Mouse (Mus musculus): ENCODE measurements around the gene Cars2.
"Not testable (repeated sequence)": the region's sequence is repeated elsewhere in the genome, so short reads cannot be mapped to it uniquely, and the experiment has no call there.

Gene Cars2

DNA sequence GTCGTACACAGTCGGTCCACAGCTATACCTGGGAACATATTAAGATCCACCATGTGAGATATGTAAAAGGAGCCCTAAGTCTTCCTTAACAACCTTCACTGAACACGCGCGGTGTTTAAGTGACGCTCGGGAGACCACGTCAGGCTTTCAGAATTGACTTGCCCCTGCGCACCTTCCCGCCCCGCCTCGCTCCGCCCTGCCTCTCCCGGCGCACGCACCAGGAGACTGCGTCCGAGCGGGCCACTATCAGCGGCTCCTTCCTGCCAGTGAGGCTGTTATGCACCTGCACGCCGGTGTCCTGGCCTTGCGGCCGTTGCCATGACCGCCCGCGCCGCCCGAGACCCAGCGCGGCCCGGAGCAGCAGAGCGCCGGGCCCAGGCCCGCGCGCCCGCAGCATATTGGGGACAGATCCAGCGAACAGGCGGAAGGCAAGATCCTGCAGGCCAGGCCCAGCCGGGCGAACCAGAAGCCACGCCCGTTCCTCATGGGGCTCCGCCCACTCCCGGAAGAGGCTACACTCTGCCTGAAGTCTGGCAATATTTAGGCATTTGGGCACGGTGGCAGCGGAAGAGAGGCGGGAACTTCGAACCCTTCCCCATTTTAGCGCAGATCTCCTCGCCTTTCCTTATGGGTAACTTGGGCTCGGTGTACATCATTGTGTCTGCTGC is at the start of gene Cars2:
Gene Cars2 (minus strand): TSS at position 503 of the 668 bp plus-strand sequence.
- DNase-seq (ENCODE audit: low spot score in 2 of 2): peak; percentile 86 to 90

DNA sequence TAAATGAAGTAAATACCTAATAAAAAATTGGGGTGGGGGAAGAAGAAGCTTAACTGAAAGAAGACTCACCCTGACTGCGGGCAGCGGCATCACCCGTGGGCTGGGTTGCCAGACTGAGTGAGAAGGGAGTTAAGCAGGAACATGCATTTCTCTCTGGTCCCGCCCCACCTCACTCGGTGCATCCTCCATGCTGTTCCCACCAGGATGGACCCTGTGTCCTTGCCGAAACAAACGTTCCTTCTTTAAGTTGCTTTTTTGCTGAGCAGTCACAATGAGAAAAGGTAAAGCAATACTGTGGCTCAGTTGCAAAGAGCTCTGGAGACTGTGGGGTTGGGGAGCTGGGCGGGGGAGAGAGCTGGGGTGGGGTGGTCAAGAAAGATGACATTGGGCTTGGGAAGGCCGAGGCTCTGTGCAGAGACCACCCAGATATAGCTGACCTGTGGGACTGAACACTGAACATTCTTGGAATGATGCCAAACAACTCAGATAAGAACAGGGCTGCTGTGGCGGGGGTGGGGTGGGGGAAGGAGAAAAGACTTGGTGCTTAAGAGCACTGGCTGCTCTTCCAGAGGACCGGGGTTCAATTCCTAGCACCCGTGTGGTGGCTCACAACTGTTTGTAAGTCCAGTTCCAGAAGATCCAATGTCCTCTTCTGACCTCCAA is 42.8 kb upstream of the Cars2 start:
- no peak for DNase-seq (ENCODE audit: low spot score in 2 of 2)

DNA sequence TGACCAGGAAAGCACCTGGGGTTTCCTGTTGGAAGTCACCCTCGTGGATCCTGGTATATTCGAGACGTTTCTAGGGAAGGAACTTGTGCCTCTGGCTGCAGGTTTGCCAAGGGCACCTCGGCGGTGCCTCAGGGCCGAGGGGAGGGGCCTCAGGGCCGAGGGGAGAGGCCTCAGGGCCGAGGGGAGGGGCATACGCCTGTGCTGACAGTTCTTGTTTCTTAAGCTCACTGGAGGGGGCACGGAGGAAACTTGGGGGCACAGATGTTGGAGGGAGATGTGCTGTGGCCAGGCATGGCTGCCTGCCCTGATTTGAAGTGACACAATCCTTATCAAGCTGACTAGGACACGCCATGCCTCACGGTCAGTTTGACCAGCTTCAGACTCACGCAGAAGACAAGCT is 41.7 kb upstream of the Cars2 start:
- DNase-seq (ENCODE audit: low spot score in 2 of 2): no peak

DNA sequence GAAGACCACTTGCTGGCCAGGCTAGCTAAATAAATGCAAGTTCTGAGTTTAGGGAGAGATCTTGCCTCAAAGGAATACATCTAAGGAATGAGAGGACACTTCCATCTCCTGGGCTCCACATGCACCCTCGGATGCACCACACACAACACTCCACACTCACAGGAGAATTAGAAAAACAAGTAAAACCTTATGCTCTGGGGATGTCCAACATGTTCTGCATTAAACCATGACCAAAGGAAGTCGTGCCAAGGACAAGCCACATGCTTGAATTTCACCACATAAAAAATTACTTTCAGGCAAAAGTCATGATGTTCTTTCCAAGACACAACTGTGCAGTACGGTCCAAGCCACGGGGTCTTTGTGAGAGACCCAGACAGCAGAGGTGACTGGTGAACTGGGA is 41.3 kb upstream of the Cars2 start:
- no peak for DNase-seq (ENCODE audit: low spot score in 2 of 2)

DNA sequence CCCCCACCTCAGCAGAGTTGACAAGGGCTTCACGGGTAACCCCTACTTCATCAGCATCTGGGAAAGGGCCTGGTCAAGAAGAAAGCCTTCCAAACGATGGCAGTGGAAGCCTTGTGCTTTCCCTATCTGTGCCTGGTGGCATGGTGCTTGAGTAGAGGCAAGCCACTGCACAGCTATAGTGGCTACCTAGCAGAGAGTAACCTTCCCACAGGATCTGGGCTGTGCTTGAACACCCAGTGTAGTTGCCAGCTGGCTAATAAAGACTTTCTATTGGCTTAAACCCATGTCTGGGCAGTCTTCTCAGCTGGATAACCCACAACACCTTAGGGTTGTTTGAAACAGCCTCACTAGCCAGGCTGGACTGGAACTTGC is 35.8 kb upstream of the Cars2 start:
- DNase-seq (ENCODE audit: low spot score in 2 of 2): no peak

DNA sequence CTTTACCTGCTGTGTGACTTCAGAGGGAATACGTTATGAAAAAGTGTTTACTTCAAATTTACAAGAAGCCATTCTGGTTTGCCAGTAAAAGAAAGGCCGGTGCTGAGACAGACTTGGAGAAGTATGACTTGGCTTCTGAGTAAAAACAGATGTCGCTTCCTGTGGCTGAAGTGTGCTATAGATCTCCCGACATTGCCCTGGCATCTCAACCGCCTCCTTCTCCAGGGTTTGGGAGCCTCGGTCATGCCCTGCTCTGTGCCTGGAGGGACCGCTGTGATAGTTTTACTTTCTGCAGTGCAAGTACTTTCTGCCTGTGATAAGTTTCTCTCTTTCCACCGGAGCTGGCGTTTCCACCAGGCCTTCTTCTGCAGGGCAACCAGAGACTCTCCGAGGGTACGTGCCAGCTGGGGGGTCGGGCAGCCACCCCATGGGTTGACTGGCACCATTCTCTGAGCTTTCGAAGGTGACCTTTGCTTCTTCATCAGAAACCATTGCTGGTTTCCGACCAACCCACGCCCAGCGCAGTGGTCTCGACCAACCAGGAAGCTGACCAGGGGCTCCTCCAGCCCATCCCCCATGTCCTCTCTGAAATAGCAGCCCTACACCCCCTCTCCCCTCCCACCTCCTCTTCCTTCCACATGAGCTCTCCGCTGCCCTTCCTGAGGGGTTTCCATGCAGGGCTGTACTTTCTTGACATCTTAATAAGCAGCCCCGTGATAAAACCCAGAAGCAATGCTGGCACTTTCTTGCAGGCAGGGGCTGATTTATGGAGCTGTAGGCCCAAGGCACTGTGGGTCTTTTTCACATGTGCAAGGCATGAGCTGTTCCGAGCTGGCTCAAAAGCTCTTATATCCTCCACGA is 35.2 kb upstream of the Cars2 start:
- DNase-seq (ENCODE audit: low spot score in 2 of 2): no peak

DNA sequence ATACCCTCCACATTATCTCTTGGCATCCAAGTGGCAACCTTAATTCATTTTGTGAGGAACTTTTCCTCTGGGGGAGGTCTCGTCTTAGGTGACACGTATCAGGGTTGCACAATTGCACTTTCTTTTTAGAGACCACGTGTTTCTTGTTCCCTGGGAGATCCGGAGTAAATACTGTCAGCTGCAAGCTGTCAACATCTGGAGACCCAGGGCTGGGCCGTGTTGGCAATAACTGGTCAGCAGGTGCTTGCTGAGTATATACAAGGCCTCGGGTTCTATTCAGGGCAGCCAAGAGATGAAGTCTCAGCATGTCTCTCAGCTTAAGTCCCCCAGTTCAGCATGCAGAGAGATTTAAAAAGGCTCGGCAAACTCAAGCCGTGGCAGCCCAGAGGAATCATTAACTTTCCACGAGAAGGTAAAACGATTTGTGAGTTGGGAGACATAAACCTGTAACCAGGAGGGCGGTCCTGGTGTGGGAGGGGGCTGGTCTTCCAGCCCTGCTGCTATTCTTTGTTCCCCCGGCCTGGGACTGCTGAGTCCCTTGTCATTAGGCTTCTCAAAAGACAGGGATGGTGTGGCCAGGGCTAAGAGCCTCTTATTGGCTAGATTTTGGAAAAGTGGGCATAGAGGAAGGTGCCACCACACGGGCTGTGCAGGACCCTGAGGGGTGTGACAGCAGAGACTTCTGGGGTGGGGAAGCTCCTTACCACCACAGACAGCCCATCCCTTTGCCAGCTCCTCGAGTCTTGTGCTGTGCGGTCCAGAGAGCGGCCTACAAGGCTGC is 25.2 kb upstream of the Cars2 start:
- DNase-seq (ENCODE audit: low spot score in 2 of 2): no peak

DNA sequence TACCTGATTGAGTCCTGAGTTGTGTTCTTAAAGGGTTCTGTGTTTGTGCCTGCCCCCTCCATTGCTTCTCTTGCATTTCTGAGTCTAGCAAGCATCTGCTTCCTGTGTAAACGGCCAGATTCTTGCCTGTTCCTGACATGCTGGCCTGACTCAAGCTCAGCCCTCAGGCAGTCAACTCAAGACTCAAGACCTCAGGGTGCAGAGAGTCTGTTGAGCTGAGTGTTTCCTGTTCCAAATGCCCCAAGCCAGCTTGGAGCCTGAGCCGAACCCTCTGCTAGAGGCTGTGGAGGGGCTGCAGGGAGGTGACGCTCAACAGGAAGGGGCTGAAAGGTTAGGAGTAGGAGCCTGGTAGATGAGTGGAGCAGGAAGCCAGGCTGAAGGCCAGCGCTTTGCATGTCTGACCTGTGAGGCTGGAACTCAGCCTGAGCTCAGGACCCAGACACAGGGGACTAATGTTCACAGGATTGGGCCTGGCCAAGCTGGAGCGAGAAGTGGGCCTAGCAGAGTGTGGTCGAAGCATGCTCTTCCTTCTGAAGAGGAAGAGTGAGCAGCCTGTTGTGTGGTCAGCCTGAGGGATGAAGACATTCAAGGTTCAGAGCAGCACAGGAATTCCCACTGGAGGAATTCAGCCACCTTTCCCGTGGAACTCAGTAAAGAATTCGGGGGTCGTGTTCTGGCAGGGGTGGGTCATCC is 24.5 kb upstream of the Cars2 start:
- no peak for DNase-seq (ENCODE audit: low spot score in 2 of 2)

DNA sequence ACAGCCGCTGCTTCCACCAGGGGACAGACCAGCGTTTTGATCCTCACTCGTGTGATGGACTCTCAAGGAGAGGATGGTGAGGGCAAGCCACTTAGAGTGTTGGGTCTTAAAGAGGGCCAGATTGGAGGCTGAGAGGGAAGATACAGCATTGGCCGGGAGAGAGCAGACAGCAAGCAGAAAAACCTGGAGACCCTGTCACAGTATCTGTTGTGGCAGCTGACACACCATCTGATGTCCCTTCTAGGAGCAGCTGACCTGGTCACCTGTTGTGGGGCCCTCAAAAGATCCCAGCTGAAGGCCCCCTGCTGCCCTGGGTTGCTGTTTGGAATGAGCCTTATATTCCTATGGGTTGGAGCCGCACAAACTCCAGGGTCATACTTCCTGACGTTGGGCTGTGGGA is 21.8 kb upstream of the Cars2 start:
- DNase-seq (ENCODE audit: low spot score in 2 of 2): no peak

DNA sequence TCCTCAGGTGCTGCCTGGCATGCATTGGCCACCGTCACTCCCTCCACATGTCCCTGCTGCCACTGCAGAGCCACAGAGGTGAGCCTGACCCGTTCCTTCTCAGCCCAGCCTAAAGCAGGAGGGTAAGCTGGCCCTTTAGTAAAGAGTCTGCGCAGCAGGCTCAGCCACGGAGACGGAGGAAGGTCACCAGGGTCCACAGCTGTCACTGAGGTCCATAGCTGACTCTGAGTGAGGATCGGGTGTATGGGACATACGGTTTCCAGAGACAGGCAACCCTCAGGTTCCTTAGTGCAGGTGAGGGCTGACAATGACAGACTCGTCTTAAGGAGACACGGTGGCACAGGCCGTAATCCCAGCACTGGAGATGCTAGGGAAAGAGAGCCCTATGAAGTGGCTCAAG is 21.4 kb upstream of the Cars2 start:
- no peak for DNase-seq (ENCODE audit: low spot score in 2 of 2)

DNA sequence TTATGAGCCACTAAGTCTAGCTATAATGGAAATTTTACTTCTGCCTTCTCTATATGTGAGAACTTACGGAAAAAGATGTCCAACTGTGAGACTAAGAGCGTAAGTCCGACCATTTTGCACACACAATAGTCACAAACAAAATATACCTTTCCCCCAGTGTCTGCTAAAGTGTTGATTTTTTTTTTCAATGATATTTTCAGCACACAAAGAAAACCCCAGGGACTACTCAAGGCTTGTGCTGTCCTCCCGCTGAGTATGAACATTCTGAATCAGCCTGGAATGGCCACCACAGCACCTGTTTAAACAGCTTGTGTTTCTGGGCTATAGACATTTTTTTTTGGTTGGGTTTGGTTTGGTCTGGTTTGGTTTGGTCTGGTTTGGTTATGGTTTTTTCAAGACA is 20.2 kb upstream of the Cars2 start:
- DNase-seq (ENCODE audit: low spot score in 2 of 2): no peak

DNA sequence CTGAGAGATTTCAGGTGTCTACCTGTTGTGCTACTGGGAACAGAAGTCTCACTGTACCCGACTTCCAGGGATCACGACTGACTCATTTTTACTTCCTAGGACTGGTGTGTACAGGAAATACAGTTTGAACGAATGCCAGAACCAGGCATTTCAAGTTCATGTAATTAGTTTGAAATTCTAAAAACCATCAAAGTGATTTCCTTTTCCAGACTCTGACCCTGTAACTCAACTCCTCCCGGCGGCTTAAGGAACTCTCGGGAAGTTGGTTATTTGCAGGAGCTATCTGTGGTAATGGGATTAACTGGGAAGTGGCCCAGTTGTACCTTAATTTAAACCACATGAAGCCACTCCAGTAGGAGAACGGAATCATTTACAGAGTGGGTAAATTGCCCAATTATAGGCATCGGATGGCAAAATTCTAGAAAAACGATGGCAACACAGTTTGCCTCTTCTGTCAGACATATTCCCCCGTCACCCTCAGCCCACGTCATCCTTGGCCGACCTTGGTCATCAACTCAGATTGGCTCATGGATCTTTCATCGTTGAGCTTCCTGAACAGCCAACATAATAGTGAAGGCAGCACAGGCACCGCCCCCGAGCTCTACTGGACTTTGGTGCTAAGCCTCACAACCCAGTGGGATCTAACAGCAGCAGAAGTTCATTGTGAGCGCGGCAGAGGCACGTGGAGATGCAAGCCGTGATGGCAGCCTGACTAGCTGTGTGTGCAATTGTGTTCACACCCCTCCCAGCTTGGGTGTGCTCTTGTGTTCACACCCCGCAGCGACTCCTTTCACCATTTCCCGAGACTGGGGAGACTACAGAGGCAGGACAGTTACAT is 18.9 kb upstream of the Cars2 start:
- DNase-seq (ENCODE audit: low spot score in 2 of 2): no peak

DNA sequence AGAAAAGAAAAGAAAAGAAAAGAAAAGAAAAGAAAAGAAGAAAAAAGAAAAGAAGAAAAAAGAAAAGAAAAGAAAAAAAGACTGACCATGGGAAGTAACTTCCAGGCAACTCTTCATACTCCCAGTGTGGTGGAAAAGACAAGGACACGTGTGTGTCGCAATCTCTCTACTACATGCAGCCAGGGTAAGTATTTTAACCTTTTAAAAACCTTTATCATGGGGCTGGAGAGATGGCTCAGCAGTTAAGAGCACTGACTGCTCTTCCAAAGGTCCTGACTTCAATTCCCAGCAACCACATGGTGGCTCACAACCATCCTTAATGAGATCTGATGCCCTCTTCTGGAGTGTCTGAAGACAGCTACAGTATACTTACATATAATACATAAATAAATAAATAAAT is 17.6 kb upstream of the Cars2 start:
- not testable (repeated sequence) for DNase-seq (ENCODE audit: low spot score in 2 of 2)

DNA sequence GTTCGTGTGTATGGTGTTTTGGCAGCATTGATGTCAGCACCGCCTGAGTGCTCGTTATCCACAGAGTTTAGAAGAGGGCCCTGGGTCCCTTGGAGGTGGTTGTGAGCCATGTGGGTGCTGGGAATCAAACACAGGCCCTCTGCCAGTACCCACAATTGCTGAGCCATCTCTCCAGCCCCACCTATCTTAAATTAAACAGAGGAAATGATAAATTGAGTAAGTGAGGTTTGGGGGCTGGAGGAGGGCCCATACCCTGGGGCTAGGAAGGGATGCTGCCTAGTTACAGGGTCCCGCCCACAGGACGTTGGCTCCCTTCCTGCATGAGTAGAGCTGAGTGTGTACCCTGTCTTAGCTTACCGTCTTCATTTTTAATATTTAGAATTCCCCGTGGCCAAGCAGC is 14.1 kb upstream of the Cars2 start:
- DNase-seq (ENCODE audit: low spot score in 2 of 2): no peak

DNA sequence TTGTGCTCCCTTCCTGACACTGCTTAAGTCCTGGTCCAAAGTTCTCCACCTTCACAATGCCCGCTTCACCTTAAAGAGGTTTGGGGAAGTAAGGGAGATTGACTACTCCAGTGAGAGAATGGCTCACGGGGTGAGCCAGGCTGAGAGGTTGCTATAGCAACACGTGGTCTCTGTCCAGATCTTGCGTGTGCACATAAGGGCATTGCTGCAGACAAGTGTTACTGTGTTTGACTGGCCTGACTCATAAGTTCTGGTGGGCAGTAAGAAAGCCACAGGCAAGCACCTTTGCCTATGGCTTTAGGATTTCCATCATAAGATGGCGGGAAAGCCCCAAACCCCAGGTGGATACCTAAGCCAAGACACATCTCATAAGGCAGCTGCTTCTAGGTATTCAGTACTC is 13.7 kb upstream of the Cars2 start:
- DNase-seq (ENCODE audit: low spot score in 2 of 2): no peak

DNA sequence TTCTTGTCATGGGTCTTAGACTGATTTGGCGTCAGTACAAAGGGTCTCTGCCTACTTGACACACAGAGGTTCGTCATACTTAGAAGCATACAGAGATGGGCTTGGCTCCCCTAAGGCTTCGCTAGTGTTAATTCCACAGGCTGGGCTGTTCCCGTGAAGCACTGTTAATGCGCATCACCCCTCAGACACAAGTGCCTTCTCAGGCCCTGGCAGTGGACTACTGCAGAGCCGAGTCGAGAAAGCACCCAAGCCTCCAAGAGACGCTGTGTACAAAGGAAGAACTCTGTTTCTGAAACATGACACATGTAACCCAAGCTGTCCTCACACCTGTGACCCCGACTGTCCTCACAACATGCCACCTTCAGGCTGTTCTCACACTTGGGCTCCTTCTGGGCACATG is 9.6 kb upstream of the Cars2 start:
- DNase-seq (ENCODE audit: low spot score in 2 of 2): no peak

DNA sequence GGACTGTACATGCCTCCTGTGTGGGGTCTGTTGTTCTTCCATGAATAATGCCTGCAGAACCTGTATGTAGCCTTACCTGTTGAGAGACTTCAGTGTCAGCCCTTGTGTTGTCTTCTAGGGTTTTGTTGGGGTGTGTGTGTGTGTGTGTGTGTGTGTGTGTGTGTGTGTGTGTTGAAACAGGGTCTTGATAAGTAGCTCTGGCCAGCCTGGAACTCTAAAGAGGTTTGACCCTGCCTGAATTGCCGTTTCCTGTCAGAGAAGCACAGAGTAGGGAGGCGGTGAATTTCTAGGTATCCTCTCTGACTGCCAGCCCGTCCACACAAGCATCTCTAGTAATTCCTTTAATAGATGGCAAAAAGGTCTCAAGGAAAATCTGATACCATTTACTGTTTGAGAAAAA is 8.9 kb upstream of the Cars2 start:
- no peak for DNase-seq (ENCODE audit: low spot score in 2 of 2)

DNA sequence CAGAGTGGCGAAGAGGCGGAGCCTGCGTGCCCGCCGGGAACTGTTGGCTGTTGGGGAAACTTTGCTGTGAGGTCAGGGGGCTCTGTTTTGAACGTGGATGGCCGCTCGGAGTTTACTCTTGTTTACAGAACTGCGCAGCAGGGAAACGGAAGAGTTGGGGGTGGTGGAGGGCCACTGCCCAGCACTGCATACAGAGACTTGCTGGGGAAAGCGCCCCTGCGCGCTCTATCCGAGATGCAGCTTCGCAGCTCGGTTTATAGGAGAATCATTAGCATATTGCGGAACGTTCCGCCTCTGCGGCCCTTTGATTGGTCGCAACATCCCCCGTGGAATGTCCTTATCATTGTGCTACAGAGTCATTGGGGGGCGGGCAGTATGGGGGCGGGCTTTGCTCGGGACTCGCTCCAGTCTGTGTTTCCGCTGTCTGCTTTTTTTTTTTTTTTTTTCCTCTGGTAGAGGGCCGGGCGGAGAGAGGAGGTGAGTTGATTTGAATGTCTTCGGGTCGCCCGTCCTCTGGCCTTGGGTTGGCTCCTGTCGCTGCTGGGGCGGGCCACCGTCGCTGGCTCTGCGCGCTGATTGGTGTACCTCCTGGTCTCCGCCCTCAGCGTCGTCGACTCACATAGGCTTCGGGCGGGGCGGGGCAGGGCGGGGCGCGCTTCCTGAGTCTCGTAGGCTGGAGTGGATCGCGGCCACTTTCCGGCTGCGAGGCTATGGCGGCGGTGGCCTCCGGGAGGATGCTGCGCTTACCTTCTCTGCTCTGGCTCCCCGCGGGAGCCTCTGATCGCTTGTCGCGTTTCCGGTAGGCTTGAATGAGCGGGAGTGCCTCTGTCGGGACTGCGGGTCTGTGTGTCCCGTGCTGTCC is 7.4 kb upstream of the Cars2 start:
- peak; percentile 94 to 96 for DNase-seq (ENCODE audit: low spot score in 2 of 2)

DNA sequence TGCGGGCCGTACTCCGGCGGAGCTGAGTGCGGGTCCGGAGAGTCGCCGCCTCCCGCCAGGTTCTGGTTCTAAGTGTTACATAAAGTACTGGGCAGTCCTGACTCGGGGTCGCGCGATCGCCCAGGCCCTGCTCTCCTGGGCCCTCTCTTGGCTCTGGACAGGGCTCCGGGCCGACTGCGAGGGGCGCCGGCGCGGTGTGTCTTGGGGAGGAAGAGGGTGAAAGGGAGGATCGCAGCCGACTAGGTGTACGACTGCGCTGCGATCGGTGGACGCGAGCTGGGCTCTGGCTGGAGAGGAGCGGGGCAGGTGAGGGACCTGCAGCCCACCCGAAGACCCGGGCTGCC is 6.8 kb upstream of the Cars2 start:
- peak in 1 of 2 experiments; percentile 24 for DNase-seq (ENCODE audit: low spot score in 2 of 2)
